Mouse (Mus musculus) ES-CJ7 (cell line): Measurements from ENCODE around the gene Disp1.

Source experiments
- DNase-seq: peaks from one replicate; pipeline ENCODE4 v3.0.0; 2011; ENCODE audit warnings: low read depth, low spot score

The Disp1 gene

DNA sequence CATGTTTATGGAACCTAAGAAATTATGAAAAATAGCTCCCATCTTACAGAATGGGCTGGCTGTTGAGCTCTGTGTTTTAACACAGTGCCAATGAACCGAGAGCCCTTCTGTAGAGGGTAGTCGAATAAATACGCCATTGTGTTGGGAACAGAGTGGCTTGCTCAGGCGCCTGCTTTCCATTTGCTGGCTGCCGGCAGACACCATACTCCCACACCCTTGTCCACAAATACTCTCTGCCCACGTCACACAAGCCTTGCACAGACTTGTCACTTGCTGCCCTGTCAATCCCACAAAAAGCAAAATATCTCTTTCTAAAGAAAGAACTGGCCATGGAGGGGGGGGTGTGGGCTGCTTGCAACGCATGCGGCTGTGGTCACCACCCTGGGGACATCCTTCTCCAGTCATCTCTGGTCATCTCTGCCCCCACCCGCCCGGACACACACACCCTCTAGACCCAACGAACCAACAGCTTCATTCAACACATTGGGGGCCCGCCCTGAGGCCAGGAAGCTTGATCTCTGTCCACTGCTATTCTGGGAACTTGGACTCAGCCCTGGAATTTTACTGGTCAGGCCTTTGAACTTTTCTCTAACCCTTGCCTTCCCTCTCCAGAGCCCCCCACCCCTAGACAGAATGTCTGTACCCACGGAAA lies 178.0 kb downstream of the Disp1 start:
- no peak for DNase-seq

DNA sequence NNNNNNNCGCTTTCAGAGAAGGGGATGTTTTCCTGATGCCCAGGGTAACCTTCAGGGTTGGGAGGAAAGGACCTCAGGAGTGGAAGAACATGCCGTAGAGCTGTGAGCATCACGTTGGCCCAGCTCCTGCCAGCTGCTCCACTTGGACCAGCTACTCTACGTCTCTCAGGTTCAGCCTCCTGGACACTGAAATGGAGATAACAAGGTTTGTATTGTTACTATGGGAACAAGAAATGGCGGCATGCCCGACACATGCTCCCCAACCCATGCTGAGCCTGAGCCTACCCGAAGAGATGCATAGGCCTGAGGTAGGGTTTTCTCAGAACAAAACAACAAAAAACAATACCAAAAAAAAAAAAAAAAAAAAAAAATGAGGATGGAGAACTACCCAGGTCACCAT lies 179.6 kb downstream of the Disp1 start:
- no peak for DNase-seq

DNA sequence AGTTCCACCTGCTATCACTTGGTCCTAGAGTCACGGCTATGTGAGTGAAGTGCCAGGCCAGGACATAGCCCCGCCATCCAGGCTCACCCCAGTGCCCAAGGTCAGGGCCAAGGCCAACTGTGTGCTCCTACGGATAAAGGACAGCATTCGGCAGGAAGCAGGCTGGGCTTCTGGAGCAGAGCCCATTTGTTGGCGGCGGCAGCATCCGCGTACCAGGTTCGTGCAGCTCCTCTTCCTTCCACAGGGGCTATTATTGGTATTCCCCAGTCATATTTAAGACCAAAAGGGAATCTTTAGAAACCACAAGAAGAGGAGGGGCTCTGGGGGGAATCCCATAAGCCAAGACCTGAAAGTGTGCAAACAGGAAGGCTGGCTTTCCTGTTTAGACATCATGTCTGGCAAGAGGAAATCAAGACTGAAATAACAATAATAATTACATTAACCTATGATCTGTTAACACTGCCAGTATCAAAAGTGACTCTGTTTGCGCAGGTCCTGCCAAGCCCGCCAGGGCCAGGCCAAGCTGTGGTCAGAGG lies 180.4 kb downstream of the Disp1 start:
- DNase-seq: no peak

DNA sequence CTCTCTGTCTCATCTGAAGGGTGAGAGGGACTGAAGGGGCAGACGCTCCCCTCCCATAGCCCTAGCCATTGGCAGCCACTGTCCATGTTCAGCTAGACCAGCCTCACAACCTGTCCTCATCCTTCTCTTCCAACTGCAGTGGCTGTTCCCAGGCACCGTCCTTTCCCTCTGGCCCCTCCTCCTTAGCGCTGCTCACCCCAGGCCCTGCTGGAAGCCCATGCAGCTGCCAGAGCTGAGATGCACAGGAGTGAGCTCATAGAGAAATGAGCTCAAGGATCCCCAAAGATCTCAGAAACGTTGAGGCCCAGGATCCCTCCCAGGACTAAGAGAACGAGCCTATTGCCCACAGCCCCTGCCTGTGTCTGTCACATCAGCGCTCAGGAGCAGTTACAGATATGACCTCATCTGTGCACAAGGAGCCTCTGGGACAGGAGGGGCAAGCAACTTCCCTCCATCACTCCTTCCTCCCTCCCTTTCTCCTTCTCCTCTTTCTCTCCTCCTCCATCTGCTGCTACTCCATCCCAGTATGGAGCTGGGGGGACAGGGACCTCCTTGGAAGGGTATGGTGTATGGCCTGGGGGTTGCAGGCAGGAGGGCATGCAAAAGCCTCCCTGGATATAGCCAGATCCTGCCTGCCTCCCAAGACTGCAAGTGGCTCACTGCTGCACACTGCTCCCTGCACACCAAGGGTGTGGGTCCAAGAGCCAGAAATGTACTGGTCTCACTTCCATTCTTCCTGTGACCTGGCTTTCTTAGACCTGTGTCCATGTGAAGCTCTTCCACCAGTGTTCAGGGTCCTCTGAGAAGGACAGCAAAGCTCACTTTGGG lies 181.2 kb downstream of the Disp1 start:
- DNase-seq: no peak

DNA sequence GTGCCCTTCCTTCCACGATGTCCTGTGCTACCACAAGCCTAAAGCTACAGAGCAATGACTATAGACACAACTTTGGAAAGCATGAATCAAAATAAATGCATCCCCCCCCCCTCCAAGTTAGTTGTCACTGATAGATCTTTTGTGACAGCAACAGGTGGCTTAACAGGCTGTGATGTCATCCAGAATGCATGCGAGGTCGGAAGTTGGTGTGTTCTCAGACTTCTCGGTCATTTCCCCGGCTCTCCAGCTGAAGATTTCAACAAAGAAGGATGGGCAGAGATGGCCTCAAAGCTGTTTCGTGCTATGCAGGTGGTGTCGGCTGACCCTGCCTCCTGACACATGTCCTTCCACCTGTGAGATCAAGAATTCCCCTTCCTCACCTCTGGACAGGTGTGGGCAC lies 181.9 kb downstream of the Disp1 start:
- DNase-seq: no peak
